Mouse (Mus musculus) neural tube, embryonic 13.5 days (tissue): Measurements from ENCODE around the gene Grk4. TPM values are rescaled to one million over a fixed set of nuclear protein-coding genes. Genes with fewer than 3 reads are reported as not detected.

Experiments used
- ATAC-seq: fragments of 200-750 bp; cut with Nextera tagmentation; 2 replicates; pipeline ENCODE4 v1.8.0; 2017; ENCODE audit warnings: low read depth, mild to moderate bottlenecking, moderate TSS enrichment, moderate library complexity
- H3K27ac ChIP-seq: fragments of 300-500 bp; sonication (generic); replicated peaks from 2 replicates; pipeline ENCODE4 v1.5.1; 2015; ENCODE audit warnings: moderate library complexity, mild to moderate bottlenecking, inconsistent platforms
- H3K27me3 ChIP-seq: fragments of 300-500 bp; sonication (generic); 2 replicates; pipeline ENCODE4 v1.6.1; 2015; ENCODE audit warnings: mild to moderate bottlenecking, inconsistent platforms
- H3K36me3 ChIP-seq: fragments of 300-500 bp; sonication (generic); 2 replicates; pipeline ENCODE4 v1.6.1; 2015; ENCODE audit warnings: mild to moderate bottlenecking, inconsistent platforms
- H3K4me1 ChIP-seq: fragments of 300-500 bp; sonication (generic); replicated peaks from 2 replicates; pipeline ENCODE4 v1.6.1; 2015; ENCODE audit warnings: inconsistent platforms
- H3K4me2 ChIP-seq: fragments of 300-500 bp; sonication (generic); 2 replicates; pipeline ENCODE4 v1.6.1; 2015; ENCODE audit warnings: inconsistent platforms, mild to moderate bottlenecking, moderate library complexity
- H3K4me3 ChIP-seq: fragments of 300-500 bp; sonication (generic); 2 replicates; pipeline ENCODE4 v1.5.1; 2015; ENCODE audit warnings: mild to moderate bottlenecking, inconsistent platforms
- H3K9ac ChIP-seq: fragments of 300-500 bp; sonication (generic); 2 replicates; pipeline ENCODE4 v1.6.1; 2015; ENCODE audit warnings: moderate library complexity, mild to moderate bottlenecking, inconsistent platforms
- H3K9me3 ChIP-seq: fragments of 300-500 bp; sonication (generic); 2 replicates; pipeline ENCODE4 v1.6.1; 2016; ENCODE audit warnings: inconsistent platforms
- WGBS: fragments of 180-500 bp; shearing (Covaris S2); methylation state at CpG from one replicate; pipeline ENCODE4 v1.1.7; 2015; 5-methylcytosine and 5-hydroxymethylcytosine counted together
- polyA plus RNA-seq: library from polyadenylated mRNA; unstranded; fragments of >200 nt; fragmentation: Nextera tagmentation; extraction: Ambion mirVana; gene quantifications from 2 replicates; pipeline ENCODE4 v1.2.1, GENCODE M21; 2015

The Grk4 gene
- 1.6 and 2.5 TPM in 2 replicates for polyA plus RNA-seq

DNA sequence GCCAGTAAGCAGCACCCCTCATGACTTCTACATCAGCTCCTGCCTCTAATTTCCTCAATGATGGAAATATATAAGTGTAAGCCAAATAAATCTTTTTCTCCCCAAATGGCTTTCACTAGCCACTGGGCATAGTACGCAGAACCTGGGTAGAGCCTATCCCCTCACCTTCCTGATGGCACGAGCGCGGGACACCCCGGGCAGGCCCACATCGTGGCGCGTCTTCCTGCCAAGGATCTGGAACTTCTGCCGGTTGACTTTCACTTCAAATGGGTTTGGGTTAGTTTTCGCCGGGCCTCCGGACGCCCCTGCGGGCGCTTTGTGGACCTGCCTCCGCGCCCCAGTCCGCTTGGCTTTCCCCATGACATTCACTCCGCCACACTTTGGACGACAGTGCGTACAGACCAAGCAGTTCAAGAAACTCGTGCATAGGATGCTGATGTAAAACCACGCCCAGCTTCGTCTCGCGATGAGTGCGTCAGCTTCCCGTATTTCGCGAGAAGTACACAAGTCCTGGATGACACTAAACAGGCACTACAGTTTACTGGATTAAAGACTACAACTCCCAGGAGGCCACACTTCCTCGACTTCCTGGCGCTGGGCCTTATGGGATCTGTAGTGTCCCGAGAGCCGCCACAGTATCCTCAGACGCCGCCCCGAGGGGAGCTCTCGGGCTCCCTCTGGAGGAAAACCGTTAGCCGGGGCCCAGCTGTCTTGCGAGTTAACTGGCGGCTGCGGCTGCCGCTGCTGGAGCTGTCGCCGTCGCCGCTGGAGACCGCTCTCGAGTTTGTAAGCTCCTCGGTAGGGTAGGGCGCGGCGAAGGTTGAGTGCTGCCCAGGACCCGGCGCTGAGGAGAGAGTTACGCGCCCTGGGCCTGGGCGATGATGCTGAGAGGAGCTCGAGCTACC is at the start of gene Grk4, which contains the start of gene Nop14:
Grk4 (plus strand) TSS at position 694 of the 905 bp plus-strand sequence.
Nop14 (minus strand) TSS at position 463 of the 905 bp plus-strand sequence.
- H3K27ac ChIP-seq, result peak within 1 kb of the TSS; percentile 85
- peaks cover 17% of the 10 kb centered on the region for H3K4me1 ChIP-seq
- peak within 1 kb of the TSS; percentile 68 for H3K4me2 ChIP-seq
- peak; percentile 100 for ATAC-seq
- peaks cover 23% of the 10 kb centered on the region for H3K36me3 ChIP-seq
- WGBS, result under 1% methylated on average over 60 of the region's 60 CpGs
- peak within 1 kb of the TSS; percentile 66 for H3K4me3 ChIP-seq
- H3K27me3 ChIP-seq, result no peaks in the 10 kb centered on the region
- H3K9ac ChIP-seq, result peak within 1 kb of the TSS; percentile 72
- no peaks in the 10 kb centered on the region for H3K9me3 ChIP-seq

DNA sequence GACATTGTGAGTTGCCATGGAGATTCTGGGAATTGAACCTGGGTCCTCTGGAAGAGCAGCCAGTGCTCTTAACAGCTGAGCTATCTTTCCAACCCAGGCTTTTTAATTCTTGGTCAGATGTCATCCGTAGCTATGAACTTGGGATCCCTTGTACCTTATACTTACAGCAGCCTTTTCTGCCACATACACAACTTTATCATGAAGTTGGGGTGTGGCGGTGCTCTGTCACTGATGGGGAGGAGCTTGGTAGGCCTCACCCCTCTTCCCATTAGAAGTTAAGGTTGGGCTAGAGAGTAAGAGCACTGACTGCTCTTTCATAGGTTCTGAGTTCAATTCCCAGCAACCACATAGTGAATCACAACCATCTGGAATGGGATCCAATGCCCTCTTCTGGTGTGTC is 27.2 kb upstream of the Grk4 start:
- H3K4me2 ChIP-seq, result no peak overlapping the region
- ATAC-seq, result no peak

DNA sequence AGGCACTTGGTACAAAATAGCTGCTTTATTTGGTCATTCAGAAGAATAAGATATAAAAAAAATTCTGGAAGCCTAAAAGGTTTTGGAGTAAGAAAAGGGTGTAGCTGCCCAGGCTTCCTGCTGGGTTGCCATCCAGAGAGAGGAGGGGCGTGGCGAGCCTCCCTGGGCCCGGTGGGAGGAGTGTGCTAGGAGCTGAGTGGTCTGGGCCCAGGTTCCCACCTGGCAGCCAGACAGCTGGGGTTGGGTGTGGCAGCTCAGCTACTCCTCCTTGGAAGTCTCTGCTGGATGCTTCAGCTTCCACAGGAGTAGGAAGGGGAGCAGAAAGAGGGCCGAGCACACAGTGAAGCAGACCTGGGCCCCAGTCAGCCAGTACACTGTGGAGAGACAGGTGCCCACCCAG is 26.5 kb upstream of the Grk4 start:
- H3K36me3 ChIP-seq, result peaks cover 76% of the 10 kb centered on the region
- no peaks in the 10 kb centered on the region for H3K27me3 ChIP-seq
- H3K27ac ChIP-seq, result no peak overlapping the region
- no peak overlapping the region for H3K4me2 ChIP-seq
- no peak for ATAC-seq
- WGBS, result 80% methylated on average over 4 of the region's 4 CpGs
- no peak overlapping the region for H3K4me3 ChIP-seq
- H3K9me3 ChIP-seq, result no peaks in the 10 kb centered on the region
- H3K9ac ChIP-seq, result no peak overlapping the region
- peaks cover 27% of the 10 kb centered on the region for H3K4me1 ChIP-seq

More for the DNA sequence above, 27.2 kb upstream of the Grk4 start:
- no peaks in the 10 kb centered on the region for H3K9me3 ChIP-seq
- 99% methylated on average over 2 of the region's 2 CpGs for WGBS
- no peak overlapping the region for H3K4me3 ChIP-seq
- no peaks in the 10 kb centered on the region for H3K27me3 ChIP-seq
- peaks cover 27% of the 10 kb centered on the region for H3K4me1 ChIP-seq
- no peak overlapping the region for H3K27ac ChIP-seq
- peaks cover 76% of the 10 kb centered on the region for H3K36me3 ChIP-seq
- H3K9ac ChIP-seq, result no peak overlapping the region

DNA sequence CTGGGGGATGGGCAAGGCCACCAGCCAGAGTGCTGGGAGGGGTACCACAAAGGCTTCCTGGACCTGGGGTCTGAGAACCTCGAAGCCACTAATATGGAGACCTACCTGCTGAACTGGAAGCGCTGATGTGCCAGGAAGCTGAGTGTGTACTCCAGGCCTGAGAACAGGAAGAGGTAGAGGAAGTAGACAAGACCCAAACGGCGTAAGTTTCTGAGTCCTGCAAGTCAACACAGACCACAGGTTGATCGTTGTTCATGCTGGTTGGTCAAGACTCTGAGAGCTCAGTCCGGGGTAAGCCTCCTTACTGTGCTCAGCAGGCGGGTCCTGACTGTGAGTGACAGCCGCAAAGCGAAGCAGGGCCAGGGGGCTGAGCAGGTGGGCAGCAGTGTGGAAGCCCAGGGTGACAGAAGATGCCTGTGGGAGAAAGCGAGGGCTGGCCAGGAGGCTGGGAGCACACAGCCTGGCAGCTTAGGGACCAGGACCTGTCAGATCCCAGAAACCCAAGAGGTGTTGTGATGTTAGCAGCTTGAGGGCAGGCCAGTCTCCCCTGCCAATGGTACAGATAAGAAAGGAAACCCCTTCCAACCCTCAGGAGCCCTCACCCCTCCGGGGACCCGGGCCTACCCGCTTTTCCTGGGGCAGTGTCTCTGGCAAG is 25.3 kb upstream of the Grk4 start:
- no peaks in the 10 kb centered on the region for H3K9me3 ChIP-seq
- H3K27ac ChIP-seq, result no peak overlapping the region
- H3K4me1 ChIP-seq, result peaks cover 27% of the 10 kb centered on the region
- peaks cover 76% of the 10 kb centered on the region for H3K36me3 ChIP-seq
- peak overlapping the region; percentile 91; the same call in 1 of the 2 replicates for H3K4me2 ChIP-seq
- no peak overlapping the region for H3K9ac ChIP-seq
- ATAC-seq, result no peak
- no peak overlapping the region for H3K4me3 ChIP-seq
- WGBS, result 93% methylated on average over 13 of the region's 13 CpGs
- no peaks in the 10 kb centered on the region for H3K27me3 ChIP-seq

- Histone ChIP-seq H3K27me3 (no peaks in the 10 kb centered on the region), H3K9ac (peak overlapping the region; percentile 80), H3K4me2 (peak overlapping the region; percentile 91), H3K27ac (no peak overlapping the region), H3K9me3 (no peaks in the 10 kb centered on the region), H3K36me3 (peaks cover 76% of the 10 kb centered on the region), H3K4me1 (peaks cover 27% of the 10 kb centered on the region), H3K4me3 (peak overlapping the region; percentile 61)
- ATAC-seq, result no peak
- WGBS, result 70% methylated on average over 10 of the region's 10 CpGs
Observed at GRCm38 (mm10) chr5:34635665-34636192, 24.4 kb upstream of the Grk4 start.

DNA sequence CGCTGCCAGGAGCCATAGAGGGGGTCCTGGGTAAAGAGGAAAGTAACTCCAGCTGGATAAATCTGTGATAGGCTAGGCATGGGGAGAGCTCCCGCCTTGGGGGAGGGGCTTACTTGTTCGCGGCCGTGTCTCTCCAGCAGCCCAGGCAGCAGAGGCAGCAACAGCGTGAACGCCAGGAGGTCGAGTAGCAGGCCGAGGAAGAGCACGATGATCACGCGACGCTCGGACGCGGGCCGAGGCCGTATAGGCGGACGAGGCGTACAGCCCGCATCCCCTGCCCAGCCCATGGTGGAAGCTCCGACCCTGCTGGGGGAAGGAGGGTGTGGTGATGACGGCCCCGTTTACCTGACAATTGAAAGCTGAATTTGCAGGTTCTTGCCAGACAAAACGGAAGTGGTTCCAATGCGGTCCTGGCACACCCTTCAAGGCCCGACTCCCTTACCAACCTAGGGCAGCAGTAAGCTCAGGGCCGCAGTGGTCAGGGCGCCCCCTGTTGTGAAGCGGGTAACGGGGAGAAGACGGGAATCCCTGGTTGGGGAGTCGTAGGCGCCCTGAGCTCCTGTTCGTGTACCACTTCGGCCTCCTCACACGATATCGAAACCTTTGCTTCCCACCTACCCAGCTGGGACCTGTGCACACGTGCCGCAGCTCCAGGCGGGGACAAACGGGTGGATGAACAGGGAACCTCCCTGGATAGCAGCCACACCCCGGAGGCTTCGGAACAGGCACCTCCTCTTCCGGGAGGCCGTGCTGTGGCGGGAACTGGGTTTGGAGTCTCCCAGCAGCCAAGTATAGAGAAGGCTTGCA is 23.5 kb upstream of the Grk4 start, which contains the start of gene Mfsd10:
Mfsd10 (minus strand) TSS at position 732 of the 807 bp plus-strand sequence.
- peak within 1 kb of the TSS; percentile 80 for H3K9ac ChIP-seq
- H3K4me3 ChIP-seq, result peak within 1 kb of the TSS; percentile 61
- H3K36me3 ChIP-seq, result peaks cover 76% of the 10 kb centered on the region
- H3K9me3 ChIP-seq, result no peaks in the 10 kb centered on the region
- H3K27me3 ChIP-seq, result no peaks in the 10 kb centered on the region
- peak within 1 kb of the TSS; percentile 91 for H3K4me2 ChIP-seq
- H3K27ac ChIP-seq, result peak within 1 kb of the TSS; percentile 89
- peaks cover 27% of the 10 kb centered on the region for H3K4me1 ChIP-seq
- WGBS, result under 1% methylated on average over 48 of the region's 48 CpGs
- peak; percentile 94 for ATAC-seq

DNA sequence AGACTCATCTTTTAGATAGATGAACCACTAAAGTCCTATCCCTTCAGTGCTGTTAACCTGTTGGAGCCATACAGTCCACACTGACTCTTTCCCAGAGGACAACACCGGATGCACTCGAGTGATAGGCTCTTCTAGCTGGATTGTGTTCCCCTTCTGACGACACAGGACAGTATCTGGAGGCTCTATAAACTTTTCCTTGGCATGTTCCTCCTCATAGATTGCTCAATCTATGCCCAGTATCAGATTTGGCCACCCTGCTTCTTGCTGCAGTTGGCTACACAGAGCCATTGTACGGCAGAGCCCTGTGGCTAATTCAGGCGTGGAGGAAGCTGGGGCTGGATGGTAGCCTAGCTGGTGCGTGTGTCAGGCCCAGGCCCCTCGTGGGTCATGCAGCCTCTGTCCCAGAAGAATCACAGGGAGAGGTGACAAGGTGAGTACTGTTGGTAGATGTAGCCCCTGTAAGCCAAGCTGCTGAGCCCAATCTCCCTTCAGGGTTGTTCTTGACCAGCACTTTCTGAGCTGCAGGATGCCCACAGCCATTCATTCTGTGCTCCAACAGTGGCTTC is 22.5 kb upstream of the Grk4 start:
- 0 out of 2 replicates have a peak overlapping the region, but pooled peaks have one; percentile 89 for H3K27ac ChIP-seq
- H3K4me2 ChIP-seq, result peak overlapping the region; percentile 91
- no peaks in the 10 kb centered on the region for H3K9me3 ChIP-seq
- H3K9ac ChIP-seq, result peak overlapping the region; percentile 80
- ATAC-seq, result no peak
- peak overlapping the region; percentile 61; the same call in 1 of the 2 replicates for H3K4me3 ChIP-seq
- WGBS, result 85% methylated on average over 7 of the region's 7 CpGs
- no peaks in the 10 kb centered on the region for H3K27me3 ChIP-seq
- peaks cover 27% of the 10 kb centered on the region for H3K4me1 ChIP-seq
- peaks cover 70% of the 10 kb centered on the region for H3K36me3 ChIP-seq

- WGBS, result 91% methylated on average over 3 of the region's 3 CpGs
- no peak for ATAC-seq
- Histone ChIP-seq H3K4me2 (no peak overlapping the region), H3K27me3 (no peaks in the 10 kb centered on the region), H3K36me3 (peaks cover 85% of the 10 kb centered on the region), H3K27ac (no peak overlapping the region), H3K9ac (no peak overlapping the region), H3K9me3 (no peaks in the 10 kb centered on the region), H3K4me3 (no peak overlapping the region), H3K4me1 (peaks cover 8% of the 10 kb centered on the region)
Observed at GRCm38 (mm10) chr5:34641991-34642390, 18.2 kb upstream of the Grk4 start.

DNA sequence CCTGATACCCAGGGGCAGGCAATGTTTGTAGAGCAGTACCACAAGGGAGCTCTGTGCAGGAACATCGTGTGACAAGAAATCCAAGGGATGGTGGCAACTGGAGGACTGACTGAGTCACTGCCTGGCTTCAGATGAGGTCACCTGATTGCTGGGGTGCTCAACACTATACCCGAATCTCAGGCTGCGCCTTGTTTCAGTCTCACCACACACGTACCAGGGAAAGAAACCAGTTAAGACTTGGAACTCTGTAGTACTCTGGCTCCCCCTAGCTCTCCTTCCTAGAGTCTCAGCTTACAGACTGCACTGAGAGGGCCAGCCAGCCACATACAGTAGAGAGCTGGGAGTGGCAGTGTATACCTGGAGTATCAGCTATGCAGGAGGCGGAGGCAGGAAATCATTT is 17.2 kb upstream of the Grk4 start:
- no peak overlapping the region for H3K27ac ChIP-seq
- WGBS, result 71% methylated on average over 5 of the region's 5 CpGs
- H3K9ac ChIP-seq, result no peak overlapping the region
- ATAC-seq, result peak; percentile 57; the same call in 1 of the 2 replicates
- H3K4me1 ChIP-seq, result no peaks in the 10 kb centered on the region
- H3K4me2 ChIP-seq, result no peak overlapping the region
- no peaks in the 10 kb centered on the region for H3K27me3 ChIP-seq
- H3K4me3 ChIP-seq, result no peak overlapping the region
- peaks cover 92% of the 10 kb centered on the region for H3K36me3 ChIP-seq
- H3K9me3 ChIP-seq, result no peaks in the 10 kb centered on the region

GRCm38 (mm10) chr5:34647581-34647980 is 12.6 kb upstream of the Grk4 start:
- WGBS, result 45% methylated on average over 4 of the region's 4 CpGs
- no peaks in the 10 kb centered on the region for H3K27me3 ChIP-seq
- no peaks in the 10 kb centered on the region for H3K4me1 ChIP-seq
- H3K9ac ChIP-seq, result no peak overlapping the region
- H3K4me3 ChIP-seq, result no peak overlapping the region
- H3K4me2 ChIP-seq, result no peak overlapping the region
- no peak for ATAC-seq
- H3K9me3 ChIP-seq, result no peaks in the 10 kb centered on the region
- peaks cover 96% of the 10 kb centered on the region for H3K36me3 ChIP-seq
- no peak overlapping the region for H3K27ac ChIP-seq

DNA sequence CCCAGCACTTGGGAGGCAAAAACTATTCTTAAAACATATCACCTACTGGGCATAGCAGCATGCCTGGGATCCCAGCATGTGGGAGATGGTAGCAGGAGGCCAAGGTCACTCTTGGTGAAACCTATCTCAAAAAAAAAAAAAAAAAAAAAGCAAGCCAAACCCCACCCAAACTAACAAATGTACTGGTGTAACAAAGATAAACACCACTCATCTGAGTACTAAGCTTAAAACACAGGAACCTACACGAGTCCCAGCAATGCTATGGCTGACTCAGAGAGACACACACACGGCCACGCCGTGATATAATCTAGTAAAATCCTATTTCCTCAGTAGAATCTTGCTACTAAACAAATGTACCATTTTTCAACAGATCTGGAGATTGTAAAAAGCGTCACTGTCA is 7.2 kb upstream of the Grk4 start:
- Histone ChIP-seq H3K4me2 (no peak overlapping the region), H3K9ac (no peak overlapping the region), H3K36me3 (peaks cover 92% of the 10 kb centered on the region), H3K27ac (no peak overlapping the region), H3K4me1 (no peaks in the 10 kb centered on the region; the same call in 1 of the 2 replicates), H3K9me3 (no peaks in the 10 kb centered on the region), H3K27me3 (no peaks in the 10 kb centered on the region), H3K4me3 (no peak overlapping the region)
- ATAC-seq, result no peak
- 93% methylated on average over 5 of the region's 5 CpGs for WGBS
